Mouse (Mus musculus) hindbrain, embryonic 16.5 days (tissue): ENCODE measurements around the gene Tha1. TPM values are rescaled to one million over a fixed set of nuclear protein-coding genes. Genes with fewer than 3 reads are reported as not detected.

Experiments
- ATAC-seq: fragments of 200-750 bp; cut with Nextera tagmentation; 2 replicates; pipeline ENCODE4 v1.8.0; 2017; ENCODE audit warnings: moderate TSS enrichment, moderate library complexity
- H3K27ac ChIP-seq: fragments of 300-500 bp; sonication (generic); 2 replicates; pipeline ENCODE4 v1.5.1; 2014; ENCODE audit warnings: low read depth, mild to moderate bottlenecking, control low read depth, low read length, moderate library complexity
- H3K27me3 ChIP-seq: fragments of 300-500 bp; sonication (generic); replicated peaks from 2 replicates; pipeline ENCODE4 v1.6.1; 2014; ENCODE audit warnings: low read length; ENCODE audit not compliant: control insufficient read depth, insufficient read depth
- H3K36me3 ChIP-seq: fragments of 300-500 bp; sonication (generic); 2 replicates; pipeline ENCODE4 v1.6.1; 2014; ENCODE audit warnings: mild to moderate bottlenecking, low read length, moderate library complexity, mixed read lengths; ENCODE audit not compliant: control insufficient read depth, insufficient read depth
- H3K4me1 ChIP-seq: fragments of 300-500 bp; sonication (generic); 2 replicates; pipeline ENCODE4 v1.6.1; 2014; ENCODE audit warnings: low read depth, low read length; ENCODE audit not compliant: control insufficient read depth, insufficient read depth
- H3K4me2 ChIP-seq: fragments of 300-500 bp; sonication (generic); 2 replicates; pipeline ENCODE4 v1.6.1; 2014; ENCODE audit warnings: mild to moderate bottlenecking, low read length, control low read depth, moderate library complexity
- H3K4me3 ChIP-seq: fragments of 300-500 bp; sonication (generic); 2 replicates; pipeline ENCODE4 v1.5.1; 2014; ENCODE audit warnings: mild to moderate bottlenecking, low read length, control low read depth, moderate library complexity
- H3K9ac ChIP-seq: fragments of 300-500 bp; sonication (generic); 2 replicates; pipeline ENCODE4 v1.6.1; 2014; ENCODE audit warnings: low read depth, mild to moderate bottlenecking, control low read depth, low read length, moderate library complexity
- H3K9me3 ChIP-seq: fragments of 300-500 bp; sonication (generic); 2 replicates; pipeline ENCODE4 v1.6.1; 2014; ENCODE audit warnings: mild to moderate bottlenecking, low read length, moderate library complexity; ENCODE audit not compliant: control insufficient read depth
- WGBS: fragments of 180-500 bp; shearing (Covaris S2); extraction: QIAGEN DNeasy Blood & Tissue Kit; methylation state at CpG from one replicate; pipeline ENCODE4 v1.1.7; 2014; 5-methylcytosine and 5-hydroxymethylcytosine counted together
- polyA plus RNA-seq: library from polyadenylated mRNA; unstranded; fragments of >200 nt; fragmentation: Nextera tagmentation; extraction: Ambion mirVana; gene quantifications from 2 replicates; pipeline ENCODE4 v1.2.1, GENCODE M21; 2015

Tha1 gene
- polyA plus RNA-seq, 1 experiment from 2014 or later: 5.5 TPM

DNA sequence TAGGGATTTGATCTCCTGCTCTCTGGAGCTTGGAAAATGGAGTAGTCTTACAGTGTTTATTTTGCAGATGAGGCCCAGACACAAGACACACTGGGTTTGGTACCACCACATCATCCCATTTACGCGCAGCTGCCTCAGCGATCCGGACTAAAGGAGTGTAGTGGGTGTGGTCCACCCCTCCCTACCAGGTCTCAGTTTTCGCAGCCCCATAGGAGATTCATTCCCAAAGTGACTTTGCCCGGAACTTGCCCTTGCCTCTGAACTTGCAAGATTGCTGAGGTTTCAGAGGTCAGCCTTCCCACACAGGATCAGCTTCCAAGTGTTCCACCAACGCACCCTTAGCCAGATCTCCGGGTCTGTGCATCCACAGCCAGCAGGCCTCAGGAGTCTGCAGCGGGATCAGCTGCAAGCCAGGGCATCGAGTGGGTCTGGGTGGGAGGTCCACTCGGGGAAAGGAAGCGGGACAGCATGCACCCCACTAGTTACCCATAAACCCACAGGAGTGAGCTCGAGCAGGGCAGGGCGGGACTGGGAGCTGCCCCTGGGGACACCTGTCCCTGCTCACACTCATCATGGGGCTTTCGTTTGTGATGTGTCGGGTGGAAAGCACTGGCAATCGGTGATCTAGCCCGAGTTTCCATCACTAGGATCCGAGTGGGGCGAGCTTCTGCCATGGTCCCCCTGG, 15.0 kb upstream of the Tha1 start:
- H3K9ac ChIP-seq: peak overlapping the region; percentile 8
- peaks cover 4% of the 10 kb centered on the region for H3K27me3 ChIP-seq
- no peak overlapping the region for H3K27ac ChIP-seq
- no peaks in the 10 kb centered on the region for H3K36me3 ChIP-seq
- no peak overlapping the region for H3K4me3 ChIP-seq
- H3K4me1 ChIP-seq: peaks cover 26% of the 10 kb centered on the region
- H3K9me3 ChIP-seq: no peaks in the 10 kb centered on the region
- peak overlapping the region; percentile 39 for H3K4me2 ChIP-seq
- ATAC-seq: no peak
- 24% methylated on average over 20 of the region's 20 CpGs for WGBS

DNA sequence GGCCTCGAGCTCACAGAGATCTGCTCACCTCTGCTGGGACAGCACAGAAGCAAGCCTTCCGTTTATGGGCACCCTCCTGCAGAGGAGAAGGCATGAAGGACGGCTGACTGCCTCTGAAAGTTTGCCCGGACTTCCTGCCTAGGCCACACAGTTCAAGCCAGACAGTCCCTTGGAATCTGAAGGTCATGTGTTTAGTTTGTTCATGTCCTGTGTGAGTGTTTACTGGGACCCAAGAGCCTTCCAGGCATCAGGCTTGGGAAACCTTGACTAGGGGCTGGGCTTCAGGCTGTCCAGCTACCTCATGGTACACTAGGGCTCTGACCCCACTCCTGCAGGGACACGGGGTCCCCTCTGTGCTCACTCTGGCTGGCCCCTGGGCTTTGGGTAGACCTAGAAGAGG, 12.7 kb upstream of the Tha1 start:
- Histone ChIP-seq H3K9ac (no peak overlapping the region), H3K27me3 (peaks cover 3% of the 10 kb centered on the region), H3K4me2 (no peak overlapping the region), H3K36me3 (no peaks in the 10 kb centered on the region), H3K27ac (no peak overlapping the region), H3K9me3 (no peaks in the 10 kb centered on the region), H3K4me3 (no peak overlapping the region), H3K4me1 (peaks cover 36% of the 10 kb centered on the region)
- WGBS: 65% methylated on average over 5 of the region's 5 CpGs
- ATAC-seq: no peak

GRCm38 (mm10) chr11:117882208-117882607, 8.9 kb upstream of the Tha1 start:
- no peak for ATAC-seq
- Histone ChIP-seq H3K27me3 (peaks cover 2% of the 10 kb centered on the region), H3K27ac (peak overlapping the region; percentile 49; the same call in 1 of the 2 replicates), H3K9ac (0 out of 2 replicates have a peak overlapping the region, but pooled peaks have one; percentile 14), H3K4me2 (no peak overlapping the region), H3K9me3 (no peaks in the 10 kb centered on the region), H3K36me3 (no peaks in the 10 kb centered on the region), H3K4me3 (no peak overlapping the region), H3K4me1 (peaks cover 24% of the 10 kb centered on the region)
- WGBS: 69% methylated on average over 1 of the region's 1 CpGs

GRCm38 (mm10) chr11:117881787-117882186, 8.5 kb upstream of the Tha1 start:
- Histone ChIP-seq H3K27ac (peak overlapping the region; percentile 49; the same call in 1 of the 2 replicates), H3K9me3 (no peaks in the 10 kb centered on the region), H3K27me3 (peaks cover 2% of the 10 kb centered on the region), H3K36me3 (no peaks in the 10 kb centered on the region), H3K9ac (0 out of 2 replicates have a peak overlapping the region, but pooled peaks have one; percentile 14), H3K4me1 (peaks cover 24% of the 10 kb centered on the region), H3K4me2 (no peak overlapping the region), H3K4me3 (no peak overlapping the region)
- no peak for ATAC-seq
- WGBS: 16% methylated on average over 8 of the region's 8 CpGs

GRCm38 (mm10) chr11:117880977-117881358, 7.7 kb upstream of the Tha1 start:
- Histone ChIP-seq H3K9me3 (no peaks in the 10 kb centered on the region), H3K36me3 (no peaks in the 10 kb centered on the region), H3K4me2 (no peak overlapping the region), H3K9ac (no peak overlapping the region), H3K4me3 (no peak overlapping the region), H3K27ac (no peak overlapping the region; the same call in 1 of the 2 replicates), H3K4me1 (peaks cover 24% of the 10 kb centered on the region), H3K27me3 (no peaks in the 10 kb centered on the region; the same call in 1 of the 2 replicates)
- WGBS: 78% methylated on average over 6 of the region's 6 CpGs
- ATAC-seq: no peak

- ATAC-seq: no peak
- 90% methylated on average over 9 of the region's 9 CpGs for WGBS
- Histone ChIP-seq H3K9me3 (no peaks in the 10 kb centered on the region), H3K4me3 (no peak overlapping the region), H3K36me3 (no peaks in the 10 kb centered on the region), H3K27ac (no peak overlapping the region), H3K4me1 (peaks cover 24% of the 10 kb centered on the region), H3K4me2 (no peak overlapping the region), H3K9ac (no peak overlapping the region), H3K27me3 (no peaks in the 10 kb centered on the region; the same call in 1 of the 2 replicates)
These were observed 7.2 kb upstream of the Tha1 start for GRCm38 (mm10) chr11:117880336-117880976.

DNA sequence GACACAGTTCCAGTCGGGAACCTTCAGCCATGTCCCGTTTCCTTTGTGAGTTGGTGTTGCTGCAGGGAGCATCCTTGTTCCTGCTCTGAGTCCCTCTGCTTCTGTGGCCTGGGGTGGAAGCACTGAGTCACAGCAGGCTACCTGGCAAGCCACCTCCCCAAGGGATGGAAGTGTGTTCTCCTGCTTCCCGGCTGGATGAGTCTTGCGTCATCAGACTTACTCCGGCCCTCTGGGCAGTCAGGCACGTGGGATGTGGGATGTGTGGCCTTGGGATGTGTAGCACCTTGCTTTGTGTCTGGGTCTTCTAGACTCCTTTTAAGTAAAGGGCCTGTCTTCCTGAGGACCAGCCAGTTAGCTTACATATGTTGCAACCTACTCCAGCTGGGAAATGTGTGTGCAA, 6.4 kb upstream of the Tha1 start:
- peaks cover 24% of the 10 kb centered on the region for H3K4me1 ChIP-seq
- ATAC-seq: no peak
- no peaks in the 10 kb centered on the region for H3K36me3 ChIP-seq
- 70% methylated on average over 6 of the region's 6 CpGs for WGBS
- no peaks in the 10 kb centered on the region for H3K27me3 ChIP-seq
- no peak overlapping the region for H3K4me2 ChIP-seq
- H3K9ac ChIP-seq: no peak overlapping the region
- no peak overlapping the region for H3K4me3 ChIP-seq
- 0 out of 2 replicates have a peak overlapping the region, but pooled peaks have one; percentile 23 for H3K27ac ChIP-seq
- no peaks in the 10 kb centered on the region for H3K9me3 ChIP-seq

DNA sequence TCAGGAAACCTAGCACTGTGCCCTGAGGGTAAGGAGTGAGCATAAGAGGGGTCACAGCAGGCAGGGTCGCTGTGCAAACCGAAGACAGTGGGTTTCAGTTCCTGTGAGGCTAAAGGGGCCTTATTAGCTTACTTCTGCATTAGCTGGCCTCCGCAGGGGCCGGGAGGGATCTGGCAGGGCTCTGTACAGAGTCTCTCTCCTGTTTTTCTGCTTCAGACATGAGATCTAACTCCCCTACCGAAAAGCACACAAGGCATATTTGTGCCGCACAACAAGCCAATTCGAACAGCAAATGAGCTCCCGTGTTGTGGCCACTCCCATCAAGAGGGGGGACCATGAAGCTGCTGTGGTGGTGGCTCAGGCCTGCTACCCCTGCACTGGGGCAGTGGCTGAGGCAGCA, 5.6 kb upstream of the Tha1 start:
- H3K36me3 ChIP-seq: no peaks in the 10 kb centered on the region
- peak overlapping the region; percentile 41 for H3K27ac ChIP-seq
- H3K27me3 ChIP-seq: no peaks in the 10 kb centered on the region
- no peaks in the 10 kb centered on the region for H3K9me3 ChIP-seq
- peaks cover 24% of the 10 kb centered on the region for H3K4me1 ChIP-seq
- H3K4me2 ChIP-seq: peak overlapping the region; percentile 14
- peak overlapping the region; percentile 37 for H3K9ac ChIP-seq
- WGBS: 12% methylated on average over 8 of the region's 8 CpGs
- ATAC-seq: 0 out of 2 replicates have a peak, but pooled peaks have one; percentile 8
- no peak overlapping the region for H3K4me3 ChIP-seq

GRCm38 (mm10) chr11:117877917-117878745, 4.8 kb upstream of the Tha1 start:
- Histone ChIP-seq H3K4me3 (no peak overlapping the region), H3K27ac (peak overlapping the region; percentile 41), H3K27me3 (no peaks in the 10 kb centered on the region), H3K36me3 (no peaks in the 10 kb centered on the region), H3K9ac (peak overlapping the region; percentile 37), H3K4me2 (peak overlapping the region; percentile 14), H3K9me3 (no peaks in the 10 kb centered on the region), H3K4me1 (peaks cover 24% of the 10 kb centered on the region)
- WGBS: 21% methylated on average over 12 of the region's 13 CpGs
- ATAC-seq: peak; percentile 81
